Mouse (Mus musculus) ovary, adult 18-20 months (tissue): ENCODE measurements around the gene Ttc38.

Experiments
- DNase-seq: peaks from one replicate; pipeline ENCODE4 v3.0.0; 2022; ENCODE audit warnings: low spot score, mixed read lengths

Gene Ttc38

GRCm38 (mm10) chr15:85831954-85832590, at the start of gene Ttc38:
Gene Ttc38, plus strand, starts transcription at chr15:85832306.
- peak; percentile 73 for DNase-seq

GRCm38 (mm10) chr15:85783146-85783545, 49.0 kb upstream of the Ttc38 start:
- no peak for DNase-seq

- no peak for DNase-seq
Observed at GRCm38 (mm10) chr15:85784341-85784740, 47.8 kb upstream of the Ttc38 start.

- DNase-seq: no peak
Observed at GRCm38 (mm10) chr15:85786711-85787110, 45.4 kb upstream of the Ttc38 start.

GRCm38 (mm10) chr15:85787482-85787881, 44.6 kb upstream of the Ttc38 start:
- no peak for DNase-seq

GRCm38 (mm10) chr15:85788051-85788450, 44.1 kb upstream of the Ttc38 start:
- DNase-seq: no peak

- no peak for DNase-seq
Observed at GRCm38 (mm10) chr15:85788633-85789032, 43.5 kb upstream of the Ttc38 start.

- DNase-seq: no peak
Observed at GRCm38 (mm10) chr15:85791449-85791848, 40.7 kb upstream of the Ttc38 start.

- no peak for DNase-seq
Observed at GRCm38 (mm10) chr15:85792819-85793218, 39.3 kb upstream of the Ttc38 start.

GRCm38 (mm10) chr15:85795516-85795915, 36.6 kb upstream of the Ttc38 start:
- DNase-seq: no peak

GRCm38 (mm10) chr15:85798676-85799075, 33.4 kb upstream of the Ttc38 start:
- DNase-seq: no peak

GRCm38 (mm10) chr15:85802931-85803330, 29.2 kb upstream of the Ttc38 start:
- no peak for DNase-seq

GRCm38 (mm10) chr15:85806886-85807285, 25.2 kb upstream of the Ttc38 start:
- DNase-seq: no peak

GRCm38 (mm10) chr15:85807404-85807803, 24.7 kb upstream of the Ttc38 start:
- DNase-seq: no peak

GRCm38 (mm10) chr15:85808031-85808430, 24.1 kb upstream of the Ttc38 start:
- DNase-seq: no peak

- no peak for DNase-seq
Observed at GRCm38 (mm10) chr15:85808434-85808833, 23.7 kb upstream of the Ttc38 start.

GRCm38 (mm10) chr15:85809091-85809490, 23.0 kb upstream of the Ttc38 start:
- DNase-seq: no peak

- no peak for DNase-seq
Observed at GRCm38 (mm10) chr15:85810462-85810805, 21.7 kb upstream of the Ttc38 start.

- peak; percentile 48 for DNase-seq
Observed at GRCm38 (mm10) chr15:85810806-85811521, 21.1 kb upstream of the Ttc38 start.

GRCm38 (mm10) chr15:85811535-85812277, 20.4 kb upstream of the Ttc38 start, which contains the start of gene Cdpf1:
Gene Cdpf1, minus strand, starts transcription at chr15:85811697.
- peak; percentile 95 for DNase-seq

- no peak for DNase-seq
Observed at GRCm38 (mm10) chr15:85813428-85813827, 18.7 kb upstream of the Ttc38 start.

GRCm38 (mm10) chr15:85821203-85822010, 10.7 kb upstream of the Ttc38 start, which contains the start of gene Pkdrej:
Gene Pkdrej, minus strand, starts transcription at chr15:85821734.
- no peak for DNase-seq
